Mouse (Mus musculus): ENCODE measurements around the gene Hook2. TPM values are rescaled to one million over a fixed set of nuclear protein-coding genes. Genes with fewer than 3 reads are reported as not detected.

The Hook2 gene
- polyA plus RNA-seq, 1 experiment from 2014 or later, result 13.0 TPM

GRCm38 (mm10) chr8:84982499-84983011 lies 7.8 kb upstream of the Hook2 start:
- Histone ChIP-seq H3K9me3 (replicated peaks; ENCODE audit: control insufficient read depth, low read length) (no peaks in the 10 kb centered on the region), H3K4me2 (ENCODE audit: low read length) (no peak overlapping the region), H3K27me3 (replicated peaks; ENCODE audit: control insufficient read depth, insufficient read depth, low read length) (peaks cover 25% of the 10 kb centered on the region), H3K4me3 (ENCODE audit: low read depth, low read length) (no peak overlapping the region), H3K36me3 (ENCODE audit: control insufficient read depth, insufficient read depth, low read length) (no peaks in the 10 kb centered on the region), H3K27ac (ENCODE audit: low read depth, low read length) (no peak overlapping the region), H3K4me1 (ENCODE audit: control insufficient read depth, insufficient read depth, low read length) (peaks cover 34% of the 10 kb centered on the region), H3K9ac (ENCODE audit: low read length) (no peak overlapping the region)
- ATAC-seq (no peak), DNase-seq (ENCODE audit: low spot score) (no peak)
- WGBS, result 69% methylated on average over 3 of the region's 3 CpGs

- Histone ChIP-seq H3K4me2 (ENCODE audit: low read length) (peak overlapping the region; percentile 98; the same call in 1 of the 2 replicates), H3K9me3 (replicated peaks; ENCODE audit: control insufficient read depth, low read length) (no peaks in the 10 kb centered on the region), H3K27me3 (replicated peaks; ENCODE audit: control insufficient read depth, insufficient read depth, low read length) (0 out of 2 replicates have a peak, but pooled peaks cover 12% of the 10 kb centered on the region), H3K36me3 (ENCODE audit: control insufficient read depth, insufficient read depth, low read length) (no peaks in the 10 kb centered on the region), H3K4me3 (ENCODE audit: low read depth, low read length) (no peak overlapping the region), H3K27ac (ENCODE audit: low read depth, low read length) (no peak overlapping the region), H3K9ac (ENCODE audit: low read length) (peak overlapping the region; percentile 67; the same call in 1 of the 2 replicates), H3K4me1 (ENCODE audit: control insufficient read depth, insufficient read depth, low read length) (peaks cover 22% of the 10 kb centered on the region)
- DNase-seq (ENCODE audit: low spot score), result no peak
- ATAC-seq, result no peak
- WGBS, result 20% methylated on average over 16 of the region's 16 CpGs
Observed at GRCm38 (mm10) chr8:84984294-84985048, 5.9 kb upstream of the Hook2 start.

- Histone ChIP-seq H3K4me1 (ENCODE audit: control insufficient read depth, insufficient read depth, low read length) (peaks cover 20% of the 10 kb centered on the region), H3K27ac (ENCODE audit: low read depth, low read length) (peak overlapping the region; percentile 4; the same call in 1 of the 2 replicates), H3K9me3 (replicated peaks; ENCODE audit: control insufficient read depth, low read length) (no peaks in the 10 kb centered on the region), H3K9ac (ENCODE audit: low read length) (peak overlapping the region; percentile 67), H3K4me3 (ENCODE audit: low read depth, low read length) (peak overlapping the region; percentile 49), H3K27me3 (replicated peaks; ENCODE audit: control insufficient read depth, insufficient read depth, low read length) (0 out of 2 replicates have a peak, but pooled peaks cover 12% of the 10 kb centered on the region), H3K36me3 (ENCODE audit: control insufficient read depth, insufficient read depth, low read length) (no peaks in the 10 kb centered on the region), H3K4me2 (ENCODE audit: low read length) (peak overlapping the region; percentile 98)
- DNase-seq (ENCODE audit: low spot score), result no peak
- 2% methylated on average over 23 of the region's 23 CpGs for WGBS
- no peak for ATAC-seq
Observed at GRCm38 (mm10) chr8:84985049-84985683, 5.2 kb upstream of the Hook2 start.

- H3K27me3 ChIP-seq (replicated peaks; ENCODE audit: control insufficient read depth, insufficient read depth, low read length), result 0 out of 2 replicates have a peak, but pooled peaks cover 12% of the 10 kb centered on the region
- peak overlapping the region; percentile 4; the same call in 1 of the 2 replicates for H3K27ac ChIP-seq (ENCODE audit: low read depth, low read length)
- DNase-seq (ENCODE audit: low spot score), result peak; percentile 89
- peak overlapping the region; percentile 67 for H3K9ac ChIP-seq (ENCODE audit: low read length)
- under 1% methylated on average over 52 of the region's 53 CpGs for WGBS
- no peaks in the 10 kb centered on the region for H3K36me3 ChIP-seq (ENCODE audit: control insufficient read depth, insufficient read depth, low read length)
- H3K4me1 ChIP-seq (ENCODE audit: control insufficient read depth, insufficient read depth, low read length), result peaks cover 21% of the 10 kb centered on the region
- no peaks in the 10 kb centered on the region for H3K9me3 ChIP-seq (replicated peaks; ENCODE audit: control insufficient read depth, low read length)
- peak overlapping the region; percentile 98 for H3K4me2 ChIP-seq (ENCODE audit: low read length)
- ATAC-seq, result peak; percentile 21
- H3K4me3 ChIP-seq (ENCODE audit: low read depth, low read length), result peak overlapping the region; percentile 49
Observed at GRCm38 (mm10) chr8:84985684-84986378, 4.6 kb upstream of the Hook2 start.

DNA sequence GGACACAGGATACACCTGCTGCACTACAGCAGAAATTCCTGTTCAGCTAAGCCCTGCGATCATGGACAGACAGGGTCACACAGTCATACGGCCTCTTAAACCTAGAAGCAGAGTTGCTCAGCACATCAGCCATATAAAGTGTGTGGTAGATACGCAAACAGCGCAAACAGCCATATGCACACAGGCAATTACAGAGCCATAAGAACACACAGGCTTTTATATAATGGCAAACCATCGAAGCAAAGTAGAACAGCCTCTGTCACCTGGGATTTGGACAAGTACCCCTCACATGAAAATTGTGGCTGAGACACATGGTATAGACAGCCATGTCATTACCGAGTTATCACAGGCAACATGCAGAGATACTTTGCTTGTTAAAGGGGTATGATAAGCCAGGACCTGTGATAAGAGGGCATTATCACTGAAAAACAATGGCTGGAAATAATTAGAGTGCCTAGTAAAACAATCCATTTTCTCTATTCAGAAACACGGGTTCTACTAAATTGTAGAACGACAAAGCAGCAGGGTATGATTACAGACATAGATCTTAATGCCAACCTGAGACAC lies 3.9 kb upstream of the Hook2 start:
- H3K9me3 ChIP-seq (replicated peaks; ENCODE audit: control insufficient read depth, low read length), result no peaks in the 10 kb centered on the region
- peak overlapping the region; percentile 98 for H3K4me2 ChIP-seq (ENCODE audit: low read length)
- ATAC-seq (no peak), DNase-seq (ENCODE audit: low spot score) (no peak)
- H3K4me3 ChIP-seq (ENCODE audit: low read depth, low read length), result peak overlapping the region; percentile 49
- peak overlapping the region; percentile 67; the same call in 1 of the 2 replicates for H3K9ac ChIP-seq (ENCODE audit: low read length)
- H3K4me1 ChIP-seq (ENCODE audit: control insufficient read depth, insufficient read depth, low read length), result peaks cover 20% of the 10 kb centered on the region
- 0 out of 2 replicates have a peak, but pooled peaks cover 12% of the 10 kb centered on the region for H3K27me3 ChIP-seq (replicated peaks; ENCODE audit: control insufficient read depth, insufficient read depth, low read length)
- peak overlapping the region; percentile 4; the same call in 1 of the 2 replicates for H3K27ac ChIP-seq (ENCODE audit: low read depth, low read length)
- WGBS, result 33% methylated on average over 8 of the region's 8 CpGs
- no peaks in the 10 kb centered on the region for H3K36me3 ChIP-seq (ENCODE audit: control insufficient read depth, insufficient read depth, low read length)

- Histone ChIP-seq H3K4me3 (ENCODE audit: low read depth, low read length) (no peak overlapping the region), H3K36me3 (ENCODE audit: control insufficient read depth, insufficient read depth, low read length) (no peaks in the 10 kb centered on the region), H3K4me1 (ENCODE audit: control insufficient read depth, insufficient read depth, low read length) (peaks cover 20% of the 10 kb centered on the region), H3K9me3 (replicated peaks; ENCODE audit: control insufficient read depth, low read length) (no peaks in the 10 kb centered on the region), H3K27me3 (replicated peaks; ENCODE audit: control insufficient read depth, insufficient read depth, low read length) (0 out of 2 replicates have a peak, but pooled peaks cover 12% of the 10 kb centered on the region), H3K27ac (ENCODE audit: low read depth, low read length) (no peak overlapping the region), H3K4me2 (ENCODE audit: low read length) (no peak overlapping the region), H3K9ac (ENCODE audit: low read length) (no peak overlapping the region)
- no peak for DNase-seq (ENCODE audit: low spot score)
- ATAC-seq, result no peak
- 81% methylated on average over 5 of the region's 5 CpGs for WGBS
Observed at GRCm38 (mm10) chr8:84987388-84987787, 3.0 kb upstream of the Hook2 start.

GRCm38 (mm10) chr8:84987903-84988302 lies 2.5 kb upstream of the Hook2 start:
- Histone ChIP-seq H3K4me1 (ENCODE audit: control insufficient read depth, insufficient read depth, low read length) (peaks cover 20% of the 10 kb centered on the region), H3K27me3 (replicated peaks; ENCODE audit: control insufficient read depth, insufficient read depth, low read length) (0 out of 2 replicates have a peak, but pooled peaks cover 12% of the 10 kb centered on the region), H3K9me3 (replicated peaks; ENCODE audit: control insufficient read depth, low read length) (no peaks in the 10 kb centered on the region), H3K9ac (ENCODE audit: low read length) (no peak overlapping the region), H3K36me3 (ENCODE audit: control insufficient read depth, insufficient read depth, low read length) (no peaks in the 10 kb centered on the region), H3K4me3 (ENCODE audit: low read depth, low read length) (no peak overlapping the region), H3K4me2 (ENCODE audit: low read length) (no peak overlapping the region), H3K27ac (ENCODE audit: low read depth, low read length) (no peak overlapping the region)
- WGBS, result 73% methylated on average over 2 of the region's 2 CpGs
- DNase-seq (ENCODE audit: low spot score), result no peak
- ATAC-seq, result no peak

DNA sequence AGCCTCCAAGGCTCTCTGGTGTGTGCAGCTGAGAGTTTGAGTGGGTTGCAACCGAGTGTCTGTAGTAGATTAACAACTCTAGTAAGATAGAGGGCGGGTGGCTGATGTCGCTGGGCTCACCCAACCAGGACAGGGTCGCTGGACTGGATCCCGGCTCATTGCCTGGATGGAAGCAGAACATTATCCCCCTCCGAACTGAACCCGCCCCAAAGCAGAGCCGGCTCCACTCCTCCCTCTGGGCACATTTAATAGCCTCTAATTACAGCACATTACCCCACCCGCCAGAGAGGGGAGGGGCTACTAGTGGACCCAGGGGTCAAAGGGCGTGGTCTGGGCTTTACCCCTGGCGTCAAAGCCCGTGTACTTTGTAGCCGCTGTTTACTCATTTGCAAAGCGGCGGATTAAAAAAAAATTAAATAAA lies 1.1 kb upstream of the Hook2 start:
- WGBS, result 9% methylated on average over 15 of the region's 15 CpGs
- H3K9ac ChIP-seq (ENCODE audit: low read length), result no peak overlapping the region
- no peak for DNase-seq (ENCODE audit: low spot score)

More for the DNA sequence above, 1.1 kb upstream of the Hook2 start:
- ATAC-seq, result no peak
- H3K4me2 ChIP-seq (ENCODE audit: low read length), result peak overlapping the region; percentile 96
- no peaks in the 10 kb centered on the region for H3K9me3 ChIP-seq (replicated peaks; ENCODE audit: control insufficient read depth, low read length)
- no peak overlapping the region for H3K4me3 ChIP-seq (ENCODE audit: low read depth, low read length)
- no peaks in the 10 kb centered on the region for H3K36me3 ChIP-seq (ENCODE audit: control insufficient read depth, insufficient read depth, low read length)
- H3K27ac ChIP-seq (ENCODE audit: low read depth, low read length), result no peak overlapping the region
- H3K4me1 ChIP-seq (ENCODE audit: control insufficient read depth, insufficient read depth, low read length), result peaks cover 20% of the 10 kb centered on the region
- 0 out of 2 replicates have a peak, but pooled peaks cover 12% of the 10 kb centered on the region for H3K27me3 ChIP-seq (replicated peaks; ENCODE audit: control insufficient read depth, insufficient read depth, low read length)

Data from forebrain, embryonic 14.5 days (tissue).